Mouse (Mus musculus): Measurements from ENCODE around the gene Dync1li1. TPM values are rescaled to one million over a fixed set of nuclear protein-coding genes. Genes with fewer than 3 reads are reported as not detected.
A peak's percentile ranks its signal among the peaks of the same experiment; 100 is the strongest.
"Not testable (repeated sequence)": the region's sequence is repeated elsewhere in the genome, so short reads cannot be mapped to it uniquely, and the experiment has no call there.

Dync1li1 gene
- 10 to 100 TPM; 44.3 to 46.6 TPM for total RNA-seq (2021)
- long read RNA-seq, experiment 1, transcript Dync1li1-201 (13 exons, 2,601 nt), result major isoform, 37 of 42 reads
- long read RNA-seq, experiment 1, partial matches to known transcripts, result 4 of 42 reads
- long read RNA-seq, experiment 1, other reads (novel, unspliced or antisense), result 1 of 42 reads
- long read RNA-seq, experiment 2, transcript Dync1li1-201 (13 exons, 2,601 nt), result major isoform, 54 of 59 reads
- long read RNA-seq, experiment 2, partial matches to known transcripts, result 2 of 59 reads
- long read RNA-seq, experiment 2, other reads (novel, unspliced or antisense), result 3 of 59 reads

GRCm38 (mm10) chr9:114688252-114688952 is at the start of gene Dync1li1:
Gene Dync1li1 (plus strand): TSS chr9:114688790.
- peak; percentile 98 for DNase-seq (ENCODE audit: low spot score in 2 of 2)

GRCm38 (mm10) chr9:114639186-114639748 is 49.3 kb upstream of the Dync1li1 start:
- no peak for DNase-seq (ENCODE audit: low spot score in 2 of 2)

DNA sequence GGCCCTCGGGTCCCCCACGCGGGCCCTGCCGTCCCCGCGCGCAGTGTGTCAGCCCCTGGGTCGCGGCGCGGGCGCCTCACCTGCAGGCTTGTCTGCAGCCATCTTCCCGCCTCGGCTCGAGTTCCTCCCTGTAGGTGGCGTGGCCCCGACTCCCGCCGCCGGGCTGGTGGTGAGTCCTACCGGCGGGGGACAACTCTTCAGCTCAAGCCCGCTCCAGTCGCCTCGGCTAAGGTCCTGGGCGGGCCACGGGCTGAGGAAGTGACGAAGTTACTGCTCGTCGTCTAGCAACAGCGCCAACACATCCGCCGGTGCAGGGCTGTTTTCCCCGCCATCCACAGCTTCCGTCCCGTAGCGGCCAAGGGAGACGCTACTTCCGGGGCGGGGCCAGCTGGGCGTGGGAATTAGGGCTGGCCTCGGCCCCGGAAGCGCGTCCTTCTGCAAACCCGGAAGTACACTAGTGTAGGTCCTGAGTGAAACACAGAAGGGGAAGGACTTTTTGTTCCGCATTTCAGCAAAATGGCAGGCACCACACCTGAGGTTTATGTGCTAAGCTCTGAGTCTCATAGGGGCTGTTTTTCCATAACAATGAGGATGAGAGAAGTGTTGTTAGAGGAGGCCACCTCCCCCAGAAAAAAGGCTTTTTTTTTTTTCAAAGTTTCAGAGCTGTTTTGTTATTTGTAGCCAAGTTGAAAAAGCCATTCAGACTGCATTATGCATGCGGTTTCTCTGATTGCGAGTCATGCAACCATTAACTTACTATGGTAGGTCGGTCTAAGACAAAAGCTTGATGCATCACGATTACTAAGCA is 48.5 kb upstream of the Dync1li1 start, which contains the start of gene Cnot10:
Cnot10 (minus strand) TSS at position 346 of the 808 bp plus-strand sequence.
- peak; percentile 96 to 98 for DNase-seq (ENCODE audit: low spot score in 2 of 2)

DNA sequence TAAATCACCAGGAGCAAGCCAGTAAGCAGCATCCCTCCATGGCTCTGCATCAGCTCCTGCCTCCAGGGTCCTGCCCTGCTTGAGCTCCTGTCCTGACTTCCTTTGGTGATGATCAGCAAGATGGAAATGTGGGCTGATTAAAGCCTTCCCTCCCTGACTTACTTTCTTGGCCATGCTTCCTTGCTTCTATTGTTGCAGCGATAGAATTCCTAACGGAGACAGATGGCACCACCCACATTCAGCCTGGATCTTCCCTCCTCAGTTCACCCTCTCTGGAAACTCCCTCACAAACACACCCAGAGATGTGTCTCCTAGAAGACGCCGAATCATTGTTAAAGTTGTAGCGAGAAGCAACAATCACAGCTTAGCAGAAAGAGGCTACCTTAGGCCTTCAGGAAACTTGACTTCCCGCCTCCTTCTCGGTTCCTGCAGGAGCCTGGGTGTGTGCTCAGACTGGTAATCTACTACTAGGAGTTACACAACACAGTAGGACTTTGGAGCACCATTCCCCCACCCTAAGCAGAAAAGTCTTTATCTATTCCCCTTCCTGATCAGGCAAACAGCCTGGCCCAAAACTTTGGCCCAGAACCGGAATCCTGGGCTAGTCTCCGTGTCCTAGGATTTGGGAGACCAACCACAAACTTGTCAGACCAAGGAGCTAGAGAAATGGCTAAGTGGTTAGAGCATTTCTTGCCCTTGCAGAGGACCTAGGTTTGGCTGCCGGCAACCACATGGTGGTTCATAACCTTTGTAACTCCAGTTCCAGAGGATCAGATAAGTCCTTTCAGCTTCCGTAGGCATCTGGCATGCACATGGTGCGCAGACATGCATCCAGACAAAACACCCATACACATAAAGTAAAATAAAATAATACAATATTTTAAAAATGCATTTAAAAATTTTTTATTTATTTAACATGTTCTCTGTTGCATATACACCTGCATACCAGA is 41.8 kb upstream of the Dync1li1 start:
- DNase-seq (ENCODE audit: low spot score in 2 of 2), result no peak

DNA sequence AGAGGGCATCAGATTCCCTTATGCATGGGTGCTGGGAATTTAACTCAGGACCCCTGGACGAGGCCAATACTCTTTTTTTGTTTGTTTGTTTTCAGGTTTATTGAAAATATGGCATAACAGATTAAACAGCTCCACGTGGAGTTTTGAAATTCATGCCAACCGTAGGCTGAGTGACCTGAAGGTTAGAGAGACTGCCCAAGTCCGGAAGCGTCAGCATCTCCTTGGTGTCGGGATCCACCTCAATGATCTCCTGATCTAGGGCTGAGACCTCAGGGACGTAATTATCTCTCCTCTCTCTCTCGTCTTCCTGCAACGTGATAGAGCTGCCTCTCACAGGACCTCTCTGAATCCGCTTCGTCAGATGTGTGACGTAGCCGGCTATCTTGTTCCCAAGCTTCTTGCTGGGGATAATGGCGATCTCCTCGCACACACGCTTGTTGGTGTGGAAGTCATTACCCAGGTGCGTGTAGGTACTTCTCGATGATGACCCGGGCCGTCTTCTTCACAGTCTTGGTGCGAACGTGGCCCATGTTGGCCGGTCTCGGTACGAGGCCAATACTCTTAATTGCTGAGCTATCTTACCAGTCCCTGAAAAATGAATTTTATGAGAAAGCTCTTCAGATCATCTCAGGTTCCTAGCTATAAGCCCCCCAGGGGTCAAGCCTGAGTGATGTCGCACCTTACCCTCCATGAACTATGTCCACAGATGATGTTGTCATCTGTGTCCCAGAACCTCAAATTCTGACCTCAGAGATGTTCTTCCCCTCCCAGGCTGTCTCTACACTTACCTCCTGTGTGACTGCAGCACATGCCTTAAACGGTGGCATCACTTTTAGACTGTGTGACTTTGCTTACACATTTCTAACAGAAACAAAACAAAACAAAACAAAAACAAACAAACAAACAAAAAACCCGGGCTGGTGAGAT is 40.8 kb upstream of the Dync1li1 start:
- no peak for DNase-seq (ENCODE audit: low spot score in 2 of 2)

- DNase-seq (ENCODE audit: low spot score in 2 of 2), result not testable (repeated sequence)
Measured at GRCm38 (mm10) chr9:114648472-114648871, 40.1 kb upstream of the Dync1li1 start.

GRCm38 (mm10) chr9:114649371-114649770 is 39.2 kb upstream of the Dync1li1 start:
- DNase-seq (ENCODE audit: low spot score in 2 of 2), result no peak

DNA sequence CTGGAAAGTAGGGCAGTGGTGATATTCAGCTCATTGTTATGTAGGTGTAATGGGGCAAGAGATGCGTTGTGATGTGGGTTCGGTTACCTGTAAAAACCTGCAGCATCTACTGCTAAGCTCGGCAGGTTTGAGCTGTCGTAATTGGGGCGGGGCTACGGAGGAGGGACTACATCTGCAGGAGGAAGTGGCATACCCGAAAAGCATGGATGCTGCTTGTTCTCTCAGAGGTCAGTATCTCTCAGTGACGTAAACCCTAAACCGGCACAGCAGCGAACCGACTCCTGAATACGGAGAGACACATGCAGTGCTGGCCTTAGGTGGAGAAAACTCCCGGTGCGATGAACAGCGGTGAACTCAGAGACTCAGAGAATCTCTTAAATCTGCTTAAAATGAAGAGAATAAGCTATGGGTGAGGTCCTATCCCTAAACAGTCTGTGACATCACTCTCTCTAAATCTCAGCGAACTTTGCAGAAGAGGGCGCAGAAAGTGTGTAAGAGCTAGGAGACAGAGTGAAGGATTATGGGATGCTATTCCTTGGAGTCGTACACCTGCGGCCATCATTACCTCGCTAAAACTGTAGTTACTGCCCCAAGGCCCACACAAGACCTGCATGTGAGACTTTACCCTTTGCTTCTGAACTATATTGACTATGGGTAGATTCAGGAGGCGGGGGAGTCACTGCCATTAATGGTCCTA is 37.5 kb upstream of the Dync1li1 start:
- no peak for DNase-seq (ENCODE audit: low spot score in 2 of 2)

GRCm38 (mm10) chr9:114655356-114655755 is 33.2 kb upstream of the Dync1li1 start:
- DNase-seq (ENCODE audit: low spot score in 2 of 2), result no peak

GRCm38 (mm10) chr9:114656701-114657100 is 31.9 kb upstream of the Dync1li1 start:
- no peak for DNase-seq (ENCODE audit: low spot score in 2 of 2)

DNA sequence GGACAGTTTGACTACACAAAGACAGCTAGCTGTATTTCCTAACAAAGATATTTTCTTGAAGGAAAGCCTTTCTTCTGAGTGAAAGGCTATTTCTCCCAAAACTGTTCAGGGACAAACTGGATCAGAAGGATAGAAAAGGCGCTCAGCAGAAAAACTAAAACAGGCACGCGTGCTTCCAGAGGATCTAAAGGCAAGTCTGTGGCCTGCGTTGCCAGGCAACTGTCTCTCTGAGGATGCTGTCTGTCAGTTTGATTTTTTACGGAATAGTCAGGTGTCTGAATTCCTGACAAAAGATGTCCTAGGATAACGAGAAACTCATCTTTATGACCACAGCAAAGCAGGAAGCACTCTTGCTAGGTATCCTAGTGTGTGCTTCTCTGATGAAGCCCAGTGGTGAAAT is 28.1 kb upstream of the Dync1li1 start:
- DNase-seq (ENCODE audit: low spot score in 2 of 2), result no peak

- no peak for DNase-seq (ENCODE audit: low spot score in 2 of 2)
Measured at GRCm38 (mm10) chr9:114660983-114661382, 27.6 kb upstream of the Dync1li1 start.

- DNase-seq (ENCODE audit: low spot score in 2 of 2), result no peak
Measured at GRCm38 (mm10) chr9:114661991-114662390, 26.6 kb upstream of the Dync1li1 start.

GRCm38 (mm10) chr9:114663782-114664181 is 24.8 kb upstream of the Dync1li1 start:
- no peak for DNase-seq (ENCODE audit: low spot score in 2 of 2)

DNA sequence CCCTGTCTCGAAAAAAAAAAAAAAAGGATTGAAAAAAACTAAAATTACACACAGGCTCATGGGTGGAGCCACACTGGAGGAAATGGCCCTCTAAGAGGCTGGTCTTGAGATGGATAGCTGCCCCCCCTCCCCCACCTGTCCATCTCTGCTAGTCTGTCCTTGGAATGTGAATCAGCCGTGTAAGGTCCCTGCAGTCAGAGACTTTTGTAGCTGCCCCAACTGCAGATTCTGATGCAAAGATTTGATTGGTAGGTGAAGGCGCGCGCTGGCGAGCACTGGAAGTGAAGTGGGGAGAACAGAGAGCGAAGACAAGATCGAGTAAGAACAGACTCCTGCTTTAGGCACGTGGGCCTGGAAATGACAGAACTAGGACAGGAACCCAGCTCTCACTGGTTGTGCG is 21.7 kb upstream of the Dync1li1 start:
- DNase-seq (ENCODE audit: low spot score in 2 of 2), result no peak

DNA sequence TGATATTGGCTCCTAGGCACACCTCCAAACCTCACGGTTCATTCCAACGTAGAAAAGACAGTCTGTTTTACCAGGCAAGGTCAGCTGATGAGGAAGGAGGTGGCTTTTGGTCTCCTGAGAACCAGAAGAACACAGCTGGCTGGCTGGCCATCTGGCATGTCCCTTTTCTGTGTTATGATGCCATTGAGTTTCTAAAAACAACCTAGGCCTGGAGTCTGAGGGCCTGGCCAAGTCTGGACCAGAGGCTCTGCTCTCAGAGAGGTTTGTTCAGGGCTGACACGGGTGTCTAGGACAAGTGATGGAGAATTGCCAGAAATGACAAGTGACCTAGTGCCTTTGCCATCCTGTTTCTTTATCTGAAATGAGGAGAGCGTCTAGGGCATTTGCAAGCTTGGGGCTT is 20.5 kb upstream of the Dync1li1 start:
- DNase-seq (ENCODE audit: low spot score in 2 of 2), result no peak

GRCm38 (mm10) chr9:114669011-114669410 is 19.6 kb upstream of the Dync1li1 start:
- no peak for DNase-seq (ENCODE audit: low spot score in 2 of 2)

GRCm38 (mm10) chr9:114671946-114672345 is 16.6 kb upstream of the Dync1li1 start:
- no peak for DNase-seq (ENCODE audit: low spot score in 2 of 2)
